Mouse (Mus musculus) midbrain, embryonic 10.5 days (tissue): ENCODE measurements at regions not wholly inside any gene's neighbourhood (a gene's known extent, or its start where the extent isn't known, plus 50 kb on each side); places are given as distances from the start of the nearest gene placed in this dataset.
"Not testable (repeated sequence)": the region's sequence is repeated elsewhere in the genome, so short reads cannot be mapped to it uniquely, and the experiment has no call there.

Experiments used
- DNase-seq: peaks from one replicate; pipeline ENCODE4 v3.0.0-alpha.2; 2017; ENCODE audit warnings: low spot score
- H3K27ac ChIP-seq: fragments of 300-500 bp; sonication (generic); replicated peaks from 2 replicates; pipeline ENCODE4 v1.5.1; 2016; ENCODE audit warnings: mild to moderate bottlenecking
- H3K27me3 ChIP-seq: fragments of 300-500 bp; sonication (generic); 2 replicates; pipeline ENCODE4 v1.6.1; 2016; ENCODE audit warnings: low read depth, mild to moderate bottlenecking; ENCODE audit not compliant: poor library complexity, severe bottlenecking
- H3K36me3 ChIP-seq: fragments of 300-500 bp; sonication (generic); 2 replicates; pipeline ENCODE4 v1.6.1; 2016; ENCODE audit warnings: mild to moderate bottlenecking, moderate library complexity
- H3K4me1 ChIP-seq: fragments of 300-500 bp; sonication (generic); 2 replicates; pipeline ENCODE4 v1.6.1; 2016
- H3K4me3 ChIP-seq: fragments of 300-500 bp; sonication (generic); 2 replicates; pipeline ENCODE4 v1.5.1; 2016; ENCODE audit warnings: mild to moderate bottlenecking, moderate library complexity
- H3K9me3 ChIP-seq: fragments of 300-500 bp; sonication (generic); replicated peaks from 2 replicates; pipeline ENCODE4 v1.6.1; 2016; ENCODE audit warnings: mild to moderate bottlenecking
- WGBS: fragments of 180-500 bp; shearing (Covaris S2); methylation state at CpG from one replicate; pipeline ENCODE4 v1.1.7; 2016; 5-methylcytosine and 5-hydroxymethylcytosine counted together

GRCm38 (mm10) chr2:78280219-78280915 lies 334.2 kb upstream of the Cwc22 start:
- peaks cover 7% of the 10 kb centered on the region; the same call in 1 of the 2 replicates for H3K4me1 ChIP-seq
- no peaks in the 10 kb centered on the region for H3K27me3 ChIP-seq
- H3K27ac ChIP-seq = no peak overlapping the region
- DNase-seq = no peak
- no peak overlapping the region for H3K4me3 ChIP-seq
- 83% methylated on average over 5 of the region's 5 CpGs for WGBS
- H3K9me3 ChIP-seq = no peaks in the 10 kb centered on the region
- H3K36me3 ChIP-seq = no peaks in the 10 kb centered on the region

DNA sequence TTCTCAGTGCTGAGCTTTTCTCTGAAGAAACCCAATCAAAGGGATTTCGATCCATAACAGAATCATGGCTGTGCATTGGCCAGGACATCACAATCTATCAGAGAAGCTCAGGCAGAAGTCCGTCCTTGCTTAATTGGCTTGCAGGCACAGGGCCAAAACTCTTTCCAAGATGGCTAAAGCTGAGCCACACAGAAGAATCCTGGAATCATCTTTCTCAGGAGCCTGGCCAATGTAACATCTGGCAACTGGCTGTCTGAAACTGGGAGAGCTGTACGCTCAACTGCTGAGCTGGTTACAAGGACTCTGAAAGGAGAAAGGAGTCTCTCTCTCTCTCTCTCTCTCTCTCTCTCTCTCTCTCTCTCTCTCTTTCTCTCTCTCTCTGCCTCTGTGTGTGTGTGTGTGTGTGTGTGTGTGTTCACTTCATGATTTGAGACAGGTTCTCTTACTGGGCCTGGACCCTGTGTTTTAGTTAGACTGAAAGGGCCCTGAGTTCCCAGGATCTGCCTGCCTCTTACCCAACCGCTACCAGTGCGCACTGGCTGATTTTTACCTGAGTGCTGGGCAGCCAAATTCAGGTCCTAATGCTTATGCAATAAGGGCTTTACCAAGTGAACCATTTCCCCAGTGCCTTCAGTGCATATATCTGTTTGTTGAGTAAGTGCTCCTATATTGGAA lies 333.3 kb upstream of the Cwc22 start:
- no peak overlapping the region for H3K4me3 ChIP-seq
- H3K9me3 ChIP-seq = no peaks in the 10 kb centered on the region
- no peak overlapping the region for H3K27ac ChIP-seq
- no peak for DNase-seq
- no peaks in the 10 kb centered on the region for H3K4me1 ChIP-seq
- no peaks in the 10 kb centered on the region for H3K36me3 ChIP-seq
- WGBS = 95% methylated on average over 5 of the region's 5 CpGs
- H3K27me3 ChIP-seq = no peaks in the 10 kb centered on the region

GRCm38 (mm10) chr2:78278630-78279029 lies 332.5 kb upstream of the Cwc22 start:
- no peaks in the 10 kb centered on the region for H3K36me3 ChIP-seq
- no peaks in the 10 kb centered on the region for H3K9me3 ChIP-seq
- 95% methylated on average over 2 of the region's 2 CpGs for WGBS
- no peaks in the 10 kb centered on the region for H3K4me1 ChIP-seq
- DNase-seq = no peak
- no peaks in the 10 kb centered on the region for H3K27me3 ChIP-seq
- no peak overlapping the region for H3K27ac ChIP-seq
- H3K4me3 ChIP-seq = no peak overlapping the region

- 91% methylated on average over 8 of the region's 8 CpGs for WGBS
- Histone ChIP-seq H3K27me3 (no peaks in the 10 kb centered on the region), H3K4me3 (no peak overlapping the region), H3K4me1 (no peaks in the 10 kb centered on the region), H3K36me3 (no peaks in the 10 kb centered on the region), H3K9me3 (no peaks in the 10 kb centered on the region), H3K27ac (no peak overlapping the region)
- DNase-seq = no peak
Observed at GRCm38 (mm10) chr2:78277699-78278098, 331.5 kb upstream of the Cwc22 start.

DNA sequence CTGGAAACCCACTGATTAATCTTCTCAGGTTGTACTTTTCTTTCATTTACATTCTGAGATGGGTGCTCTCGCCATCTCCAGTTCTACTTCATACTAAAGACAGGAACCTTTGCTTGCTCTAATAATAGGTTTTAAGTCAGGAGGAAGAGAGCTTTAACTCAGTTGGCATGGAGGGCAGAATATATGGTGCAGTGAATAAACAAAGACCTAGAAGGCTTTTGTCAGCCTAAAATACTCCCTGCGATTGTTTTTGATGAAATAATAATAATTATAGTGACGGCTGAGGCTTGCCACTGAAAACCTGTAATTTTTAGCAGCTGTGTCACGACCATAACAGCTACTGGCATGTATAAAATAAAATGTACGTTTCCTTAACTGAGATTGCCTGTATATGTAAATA lies 327.9 kb upstream of the Cwc22 start:
- Histone ChIP-seq H3K4me3 (no peak overlapping the region), H3K4me1 (no peaks in the 10 kb centered on the region), H3K9me3 (no peaks in the 10 kb centered on the region), H3K27ac (no peak overlapping the region), H3K27me3 (no peaks in the 10 kb centered on the region), H3K36me3 (no peaks in the 10 kb centered on the region)
- no peak for DNase-seq
- 93% methylated on average over 5 of the region's 5 CpGs for WGBS

- no peaks in the 10 kb centered on the region for H3K36me3 ChIP-seq
- no peak for DNase-seq
- 88% methylated on average over 4 of the region's 4 CpGs for WGBS
- no peaks in the 10 kb centered on the region for H3K27me3 ChIP-seq
- H3K27ac ChIP-seq = no peak overlapping the region
- H3K9me3 ChIP-seq = no peaks in the 10 kb centered on the region
- H3K4me3 ChIP-seq = no peak overlapping the region
- no peaks in the 10 kb centered on the region for H3K4me1 ChIP-seq
Observed at GRCm38 (mm10) chr2:78268705-78269104, 322.5 kb upstream of the Cwc22 start.

DNA sequence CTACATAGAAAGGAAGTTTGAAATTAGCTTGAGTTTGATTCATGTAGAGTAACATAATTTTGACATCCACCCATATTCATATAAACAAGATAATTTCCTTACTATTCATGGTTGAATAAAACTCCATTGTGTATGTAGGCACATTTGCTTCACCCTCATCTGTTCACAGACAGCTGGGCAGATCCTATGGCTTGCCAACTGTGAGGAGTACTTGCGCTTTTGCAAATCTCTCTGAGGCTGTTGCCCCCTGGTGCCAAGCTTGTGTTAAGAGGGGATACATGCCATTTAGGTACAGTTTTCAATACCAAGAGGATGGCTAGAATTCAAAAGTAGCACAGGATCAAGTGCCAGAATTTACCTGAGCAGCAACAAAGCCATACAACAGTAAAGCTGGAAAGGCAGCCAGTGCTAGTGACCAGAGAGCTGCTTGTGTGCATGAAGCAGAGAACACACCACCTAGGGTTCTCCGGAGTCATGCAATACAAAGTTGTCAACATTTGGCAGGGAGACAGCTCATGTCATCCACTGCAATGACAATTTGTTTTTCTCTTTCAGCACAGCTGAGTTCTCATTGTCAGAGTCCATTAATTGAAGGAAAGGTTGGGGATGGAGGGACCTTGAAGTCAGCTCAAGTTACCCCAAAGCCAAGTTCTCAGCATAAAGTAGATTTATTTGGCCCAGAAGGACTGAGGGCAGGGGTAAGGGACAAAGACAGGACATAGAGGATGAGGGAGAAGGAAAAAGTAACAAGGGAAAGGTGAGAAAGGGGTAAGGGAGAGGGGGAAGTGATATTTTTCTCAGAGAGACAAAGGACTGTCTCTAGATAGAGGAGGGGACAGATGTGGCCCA lies 321.6 kb upstream of the Cwc22 start:
- Histone ChIP-seq H3K4me1 (no peaks in the 10 kb centered on the region), H3K36me3 (no peaks in the 10 kb centered on the region), H3K4me3 (no peak overlapping the region), H3K9me3 (no peaks in the 10 kb centered on the region), H3K27ac (no peak overlapping the region), H3K27me3 (no peaks in the 10 kb centered on the region)
- 89% methylated on average over 2 of the region's 2 CpGs for WGBS
- DNase-seq = no peak

GRCm38 (mm10) chr2:78253601-78254097 lies 307.5 kb upstream of the Cwc22 start:
- H3K27me3 ChIP-seq = no peaks in the 10 kb centered on the region
- H3K36me3 ChIP-seq = no peaks in the 10 kb centered on the region
- 89% methylated on average over 10 of the region's 10 CpGs for WGBS
- no peak overlapping the region for H3K4me3 ChIP-seq
- no peaks in the 10 kb centered on the region for H3K4me1 ChIP-seq
- no peak overlapping the region for H3K27ac ChIP-seq
- DNase-seq = no peak
- H3K9me3 ChIP-seq = no peaks in the 10 kb centered on the region

GRCm38 (mm10) chr2:78246354-78246753 lies 300.2 kb upstream of the Cwc22 start:
- Histone ChIP-seq H3K27ac (no peak overlapping the region), H3K9me3 (no peaks in the 10 kb centered on the region), H3K4me1 (no peaks in the 10 kb centered on the region), H3K27me3 (no peaks in the 10 kb centered on the region), H3K4me3 (no peak overlapping the region), H3K36me3 (no peaks in the 10 kb centered on the region)
- WGBS = 89% methylated on average over 5 of the region's 5 CpGs
- DNase-seq = no peak

DNA sequence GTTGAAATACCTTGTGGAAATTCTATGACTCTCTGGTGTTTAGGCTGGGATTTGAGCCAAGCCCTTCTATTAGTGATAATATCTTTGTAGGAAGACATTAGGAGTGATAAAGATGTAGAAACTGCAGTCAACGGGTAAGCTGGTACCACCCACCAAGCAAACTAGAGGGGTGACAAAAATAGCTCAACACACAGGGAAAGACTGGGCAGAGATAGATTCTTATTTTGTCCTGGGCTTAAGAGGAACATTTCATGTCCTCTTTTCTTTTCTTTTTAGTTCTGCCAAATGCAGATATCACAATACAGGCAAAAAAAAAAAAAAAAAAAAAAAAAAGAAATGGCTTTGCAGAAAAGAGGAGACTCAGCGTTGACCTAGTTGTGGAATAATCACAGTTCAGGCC lies 294.1 kb upstream of the Cwc22 start:
- H3K9me3 ChIP-seq = no peaks in the 10 kb centered on the region
- no peak overlapping the region for H3K4me3 ChIP-seq
- DNase-seq = no peak
- no peaks in the 10 kb centered on the region for H3K27me3 ChIP-seq
- WGBS = 83% methylated on average over 2 of the region's 2 CpGs
- no peak overlapping the region for H3K27ac ChIP-seq
- H3K36me3 ChIP-seq = no peaks in the 10 kb centered on the region
- no peaks in the 10 kb centered on the region for H3K4me1 ChIP-seq

GRCm38 (mm10) chr2:78225383-78226100 lies 279.4 kb upstream of the Cwc22 start:
- H3K4me3 ChIP-seq, H3K27ac ChIP-seq, H3K27me3 ChIP-seq, H3K36me3 ChIP-seq, DNase-seq, H3K4me1 ChIP-seq, H3K9me3 ChIP-seq: not testable (repeated sequence)
- WGBS = 92% methylated on average over 4 of the region's 4 CpGs

GRCm38 (mm10) chr2:78214469-78214868 lies 268.3 kb upstream of the Cwc22 start:
- Histone ChIP-seq H3K36me3 (no peaks in the 10 kb centered on the region), H3K27me3 (no peaks in the 10 kb centered on the region), H3K4me1 (no peaks in the 10 kb centered on the region), H3K27ac (no peak overlapping the region), H3K9me3 (no peaks in the 10 kb centered on the region), H3K4me3 (no peak overlapping the region)
- WGBS = 79% methylated on average over 8 of the region's 8 CpGs
- no peak for DNase-seq
